Mouse (Mus musculus) liver, adult 2 months (tissue): ENCODE measurements at regions not wholly inside any gene's neighbourhood (a gene's known extent, or its start where the extent isn't known, plus 50 kb on each side); places are given as distances from the start of the nearest gene placed in this dataset.

Experiments
- DNase-seq: peaks from one replicate; pipeline ENCODE4 v3.0.0-alpha.2; 2011; ENCODE audit warnings: low read depth, low spot score; ENCODE audit errors: extremely low read depth
- H3K27ac ChIP-seq: fragments of 200-500 bp; replicated peaks from 2 replicates; pipeline ENCODE4 v1.5.1; 2012; ENCODE audit warnings: low read depth, mild to moderate bottlenecking, control low read depth, inconsistent platforms, low read length; ENCODE audit not compliant: insufficient read depth
- H3K27me3 ChIP-seq: fragments of 200-500 bp; 2 replicates; pipeline ENCODE4 v1.6.1; 2012; ENCODE audit warnings: mild to moderate bottlenecking, moderate library complexity, low read length, inconsistent platforms; ENCODE audit not compliant: control insufficient read depth, insufficient read depth
- H3K36me3 ChIP-seq: fragments of 200-500 bp; 2 replicates; pipeline ENCODE4 v1.6.1; 2012; ENCODE audit warnings: low read length, inconsistent platforms; ENCODE audit not compliant: control insufficient read depth, insufficient read depth
- H3K4me1 ChIP-seq: fragments of 200-500 bp; 2 replicates; pipeline ENCODE4 v1.6.1; 2011; ENCODE audit warnings: low read length; ENCODE audit not compliant: control insufficient read depth, insufficient read depth
- H3K4me3 ChIP-seq: fragments of 200-500 bp; 2 replicates; pipeline ENCODE4 v1.5.1; 2011; ENCODE audit warnings: low read depth, mild to moderate bottlenecking, control low read depth, low read length, moderate library complexity; ENCODE audit not compliant: insufficient read depth
- H3K79me2 ChIP-seq: fragments of 200-500 bp; 2 replicates; pipeline ENCODE4 v1.6.1; 2012; ENCODE audit warnings: inconsistent platforms, mild to moderate bottlenecking, low read length, moderate library complexity; ENCODE audit not compliant: control insufficient read depth, insufficient read depth
- H3K9ac ChIP-seq: fragments of 200-500 bp; 2 replicates; pipeline ENCODE4 v1.6.1; 2012; ENCODE audit warnings: low read depth, mild to moderate bottlenecking, control low read depth, inconsistent platforms, low read length
- CTCF ChIP-seq: fragments of 200-500 bp; IDR thresholded peaks from 2 replicates; pipeline ENCODE4 v1.5.1; 2011; ENCODE audit warnings: low read depth, low read length, control low read depth
- POLR2A ChIP-seq: fragments of 200-500 bp; IDR thresholded peaks from 2 replicates; pipeline ENCODE4 v1.6.1; 2011; ENCODE audit warnings: low read length, control low read depth; ENCODE audit not compliant: insufficient read depth; ENCODE audit errors: extremely low read depth
- WGBS: fragments of 180-500 bp; shearing (Covaris S2); methylation state at CpG from one replicate; pipeline ENCODE4 v1.1.7; 2018; 5-methylcytosine and 5-hydroxymethylcytosine counted together

DNA sequence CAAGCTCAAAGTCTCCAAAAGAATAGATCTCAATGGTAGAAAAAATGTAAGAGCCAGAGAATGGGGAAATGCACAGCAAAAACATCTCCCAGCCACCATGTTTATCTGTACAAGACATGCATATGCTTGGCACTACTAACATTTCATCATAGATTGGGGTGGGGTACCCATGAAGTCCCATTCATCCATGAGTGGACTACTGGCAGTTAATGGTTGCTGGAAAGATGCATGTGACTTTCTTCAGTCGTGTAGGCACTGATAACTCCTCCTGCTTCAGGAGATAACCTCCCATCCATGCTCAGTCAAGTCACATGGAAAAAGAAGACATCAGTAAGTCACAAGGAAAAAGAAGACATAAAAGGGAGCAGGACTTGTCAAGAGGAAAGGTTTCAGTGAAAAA is 65.3 kb downstream of the Lpar4 start:
- DNase-seq: no peak
- WGBS: 45% methylated on average over 1 of the region's 1 CpGs
- Histone ChIP-seq H3K4me3 (no peak overlapping the region), H3K27me3 (no peaks in the 10 kb centered on the region), H3K9ac (no peak overlapping the region), H3K27ac (no peak overlapping the region), H3K79me2 (no peaks in the 10 kb centered on the region), H3K36me3 (no peaks in the 10 kb centered on the region), H3K4me1 (no peaks in the 10 kb centered on the region)
- no peak for TF ChIP-seq CTCF
- no peak for TF ChIP-seq POLR2A

DNA sequence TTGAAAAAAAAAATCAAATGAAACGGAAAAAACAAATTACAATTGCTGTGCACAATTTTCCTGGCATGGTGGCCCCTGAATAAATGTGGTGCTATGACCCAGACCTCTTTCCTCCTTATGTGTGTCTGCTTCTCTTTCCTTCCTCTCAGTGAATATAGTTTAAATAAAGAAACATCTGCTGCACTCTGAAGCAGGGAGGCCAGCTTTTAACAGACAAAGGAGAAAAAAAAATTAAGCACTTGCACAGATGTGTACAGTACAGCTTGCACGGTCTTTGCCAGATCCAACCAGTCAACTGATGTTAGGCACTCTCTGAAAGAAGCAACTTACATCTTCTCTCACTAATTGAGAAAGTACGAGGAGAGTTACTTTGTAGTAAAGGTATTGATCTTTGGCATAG is 66.4 kb downstream of the Lpar4 start:
- H3K79me2 ChIP-seq: no peaks in the 10 kb centered on the region
- H3K27me3 ChIP-seq: no peaks in the 10 kb centered on the region
- no peaks in the 10 kb centered on the region for H3K4me1 ChIP-seq
- no peak overlapping the region for H3K9ac ChIP-seq
- no peak overlapping the region for H3K4me3 ChIP-seq
- TF ChIP-seq CTCF (no peak), POLR2A (no peak)
- 70% methylated on average over 3 of the region's 3 CpGs for WGBS
- no peaks in the 10 kb centered on the region for H3K36me3 ChIP-seq
- no peak overlapping the region for H3K27ac ChIP-seq
- no peak for DNase-seq

DNA sequence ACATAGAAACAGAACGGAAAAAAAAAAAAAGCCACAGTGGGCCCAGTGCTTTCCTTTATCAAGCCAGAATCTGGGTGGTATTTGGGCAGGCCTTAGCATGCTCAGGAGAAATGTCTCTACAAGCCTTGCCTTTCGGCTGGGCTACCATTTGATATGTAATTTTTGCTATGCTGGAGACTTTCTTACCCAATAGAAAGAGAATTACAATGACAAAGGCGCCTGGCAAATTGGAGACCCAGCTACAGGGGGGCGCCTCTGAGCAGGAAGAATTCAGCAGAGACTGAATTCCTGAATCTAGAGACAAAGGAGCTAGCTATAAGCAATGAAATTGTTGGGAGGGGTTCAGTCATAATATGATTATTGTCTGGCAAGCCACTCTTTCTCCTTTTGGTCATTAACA is 67.4 kb downstream of the Lpar4 start:
- H3K4me1 ChIP-seq: no peaks in the 10 kb centered on the region
- WGBS: 83% methylated on average over 4 of the region's 4 CpGs

DNA sequence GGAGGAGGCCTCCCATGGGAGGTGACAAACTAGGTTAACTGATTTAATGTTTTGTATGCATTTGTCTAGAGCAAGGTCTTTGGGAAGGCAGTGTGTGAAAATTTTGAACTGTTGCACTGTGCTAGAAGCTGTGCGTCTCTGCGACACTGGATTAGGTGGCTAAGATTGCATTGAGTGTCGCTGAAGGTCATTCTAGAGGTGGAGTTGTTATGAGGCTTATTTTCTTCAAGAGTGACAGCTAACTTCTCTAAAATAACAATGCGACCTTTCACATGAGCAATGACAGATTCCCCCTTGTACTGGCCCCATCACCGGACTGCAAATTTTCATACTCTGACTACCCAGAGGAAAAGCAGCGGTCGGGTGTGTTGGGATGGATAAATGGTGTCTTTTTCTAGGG is 83.8 kb upstream of the P2ry10 start:
- WGBS: 88% methylated on average over 7 of the region's 7 CpGs

More for the DNA sequence above, 67.4 kb downstream of the Lpar4 start:
- H3K27ac ChIP-seq: no peak overlapping the region
- H3K27me3 ChIP-seq: no peaks in the 10 kb centered on the region
- TF ChIP-seq CTCF (no peak), POLR2A (no peak)
- no peaks in the 10 kb centered on the region for H3K36me3 ChIP-seq
- no peak overlapping the region for H3K4me3 ChIP-seq
- no peak for DNase-seq
- H3K79me2 ChIP-seq: no peaks in the 10 kb centered on the region
- H3K9ac ChIP-seq: no peak overlapping the region

DNA sequence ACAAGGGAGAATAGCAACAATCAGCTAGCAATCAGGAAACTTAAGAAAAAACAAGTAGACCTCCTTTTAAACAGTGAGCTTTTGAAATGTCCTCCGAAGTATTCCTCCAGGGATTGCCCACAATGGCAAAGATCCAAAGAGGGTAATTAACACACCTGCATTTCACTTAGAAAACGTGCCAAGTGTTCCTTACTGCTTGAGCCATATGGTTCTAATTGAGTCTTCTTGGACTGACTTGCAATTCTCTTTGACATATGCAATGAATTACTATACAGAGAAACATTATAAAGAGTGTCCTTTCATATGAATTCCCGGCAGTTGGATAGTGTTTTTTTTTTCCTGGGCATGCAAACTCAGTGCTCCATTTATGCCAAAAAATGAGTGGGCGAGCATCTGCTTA is 79.3 kb upstream of the P2ry10 start:
- TF ChIP-seq POLR2A (no peak), CTCF (no peak)
- H3K9ac ChIP-seq: no peak overlapping the region
- no peak overlapping the region for H3K4me3 ChIP-seq
- DNase-seq: no peak
- no peak overlapping the region for H3K27ac ChIP-seq
- H3K27me3 ChIP-seq: no peaks in the 10 kb centered on the region
- no peaks in the 10 kb centered on the region for H3K4me1 ChIP-seq
- no peaks in the 10 kb centered on the region for H3K36me3 ChIP-seq
- WGBS: 82% methylated on average over 4 of the region's 4 CpGs
- no peaks in the 10 kb centered on the region for H3K79me2 ChIP-seq

More for the DNA sequence above, 83.8 kb upstream of the P2ry10 start:
- Histone ChIP-seq H3K27ac (no peak overlapping the region), H3K4me1 (no peaks in the 10 kb centered on the region), H3K27me3 (no peaks in the 10 kb centered on the region), H3K36me3 (no peaks in the 10 kb centered on the region), H3K4me3 (no peak overlapping the region), H3K79me2 (no peaks in the 10 kb centered on the region), H3K9ac (no peak overlapping the region)
- DNase-seq: no peak
- no peak for TF ChIP-seq POLR2A

DNA sequence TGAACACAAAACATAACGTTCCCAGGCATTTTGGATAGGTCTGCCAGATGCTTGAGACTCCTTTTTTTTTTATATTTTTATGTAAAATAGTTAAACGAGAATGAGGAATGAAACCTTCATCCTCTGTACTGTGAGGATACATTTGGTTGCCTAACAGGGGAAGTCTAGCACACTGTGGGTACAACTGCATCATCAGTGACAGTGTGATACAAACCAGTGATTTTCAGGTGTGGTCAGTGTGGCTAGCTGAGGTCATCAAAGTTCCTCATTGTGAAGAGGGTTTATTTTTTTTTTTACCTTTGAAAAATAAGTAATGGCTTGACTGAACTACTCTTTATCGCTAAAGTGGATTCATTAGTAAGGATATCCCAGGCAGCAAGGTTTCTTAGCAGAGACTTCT is 75.7 kb upstream of the P2ry10 start:
- H3K4me3 ChIP-seq: no peak overlapping the region
- H3K9ac ChIP-seq: no peak overlapping the region
- H3K4me1 ChIP-seq: no peaks in the 10 kb centered on the region
- no peaks in the 10 kb centered on the region for H3K79me2 ChIP-seq
- no peak overlapping the region for H3K27ac ChIP-seq
- TF ChIP-seq POLR2A (no peak), CTCF (no peak)
- no peak for DNase-seq
- no peaks in the 10 kb centered on the region for H3K36me3 ChIP-seq
- WGBS: 68% methylated on average over 3 of the region's 3 CpGs
- H3K27me3 ChIP-seq: no peaks in the 10 kb centered on the region
